Mouse (Mus musculus) spleen, embryonic (tissue): ENCODE measurements around the gene Usp37.
"Not testable (repeated sequence)": the region's sequence is repeated elsewhere in the genome, so short reads cannot be mapped to it uniquely, and the experiment has no call there.

Experiments used
- CTCF ChIA-PET: fragments of 350-600 bp; sonication (Branson Sonifier 250); formaldehyde crosslinking; loops from one replicate; lab custom pipeline; 2022; lab: Charles Lee

The Usp37 gene

DNA sequence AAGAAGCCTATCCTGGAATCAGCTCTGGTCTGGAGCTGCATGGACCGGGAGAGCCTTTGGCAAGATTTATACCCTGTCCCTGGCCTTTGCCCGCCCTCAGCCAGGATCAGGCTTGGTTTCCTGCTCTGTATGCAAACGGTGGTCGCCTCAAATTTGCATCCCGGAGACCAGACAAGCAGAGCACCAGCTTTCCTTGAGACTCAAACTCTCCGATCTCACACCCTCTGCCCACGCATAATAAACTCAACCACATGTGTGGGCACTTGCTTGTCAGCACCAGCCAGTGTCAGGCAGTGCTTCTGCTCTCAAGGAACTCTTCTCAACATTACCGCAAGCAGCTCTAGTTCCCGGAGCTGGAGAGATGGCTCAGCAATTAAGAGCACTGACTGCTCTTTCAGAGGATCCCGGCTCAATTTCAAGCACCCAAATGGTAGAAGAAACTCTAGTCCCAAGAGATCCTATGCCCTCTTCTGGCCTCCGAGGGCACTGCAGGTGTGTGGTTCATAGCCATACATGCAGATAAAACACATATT lies 146.1 kb downstream of the Usp37 start:
- CTCF ChIA-PET, result interaction anchor here (1.2 kb wide), 1 partner anchor 10 kb away, joined by 9 read pairs; no protein-coding TSS in a partner anchor

DNA sequence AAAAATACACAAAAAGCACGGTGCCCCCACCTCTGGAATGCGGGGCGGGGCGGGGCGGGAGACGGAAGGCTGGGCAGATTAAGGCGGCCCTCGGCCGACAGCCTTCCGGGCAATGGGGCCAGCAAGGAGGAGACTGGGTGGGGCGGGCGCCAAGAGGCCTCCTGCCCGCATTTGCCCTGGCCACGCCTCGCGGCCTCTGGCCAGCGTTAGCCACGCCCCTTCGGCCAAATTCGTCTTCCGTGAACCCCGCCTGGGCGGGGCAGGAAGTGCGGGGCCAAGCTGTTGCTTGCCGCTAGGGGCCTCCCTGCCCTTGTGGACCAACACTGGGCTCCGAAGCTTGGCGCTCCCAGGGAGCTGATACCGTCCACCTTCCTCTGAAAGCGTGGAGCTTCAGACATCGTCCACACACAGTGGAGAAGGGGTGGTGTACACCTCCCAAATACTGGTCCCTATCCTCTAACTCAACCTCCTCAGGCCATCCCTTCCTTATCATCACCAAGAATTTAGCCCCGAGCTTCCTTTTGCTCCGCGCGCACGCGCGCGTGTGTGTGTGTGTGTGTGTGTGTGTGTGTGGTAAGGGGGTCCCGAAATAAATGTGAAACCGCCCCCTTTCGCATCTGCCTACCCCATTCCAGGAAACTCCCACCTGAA lies 146.7 kb downstream of the Usp37 start:
- CTCF ChIA-PET, result interaction anchor here (1.2 kb wide), 1 partner anchor 10 kb away, joined by 9 read pairs; no protein-coding TSS in a partner anchor

DNA sequence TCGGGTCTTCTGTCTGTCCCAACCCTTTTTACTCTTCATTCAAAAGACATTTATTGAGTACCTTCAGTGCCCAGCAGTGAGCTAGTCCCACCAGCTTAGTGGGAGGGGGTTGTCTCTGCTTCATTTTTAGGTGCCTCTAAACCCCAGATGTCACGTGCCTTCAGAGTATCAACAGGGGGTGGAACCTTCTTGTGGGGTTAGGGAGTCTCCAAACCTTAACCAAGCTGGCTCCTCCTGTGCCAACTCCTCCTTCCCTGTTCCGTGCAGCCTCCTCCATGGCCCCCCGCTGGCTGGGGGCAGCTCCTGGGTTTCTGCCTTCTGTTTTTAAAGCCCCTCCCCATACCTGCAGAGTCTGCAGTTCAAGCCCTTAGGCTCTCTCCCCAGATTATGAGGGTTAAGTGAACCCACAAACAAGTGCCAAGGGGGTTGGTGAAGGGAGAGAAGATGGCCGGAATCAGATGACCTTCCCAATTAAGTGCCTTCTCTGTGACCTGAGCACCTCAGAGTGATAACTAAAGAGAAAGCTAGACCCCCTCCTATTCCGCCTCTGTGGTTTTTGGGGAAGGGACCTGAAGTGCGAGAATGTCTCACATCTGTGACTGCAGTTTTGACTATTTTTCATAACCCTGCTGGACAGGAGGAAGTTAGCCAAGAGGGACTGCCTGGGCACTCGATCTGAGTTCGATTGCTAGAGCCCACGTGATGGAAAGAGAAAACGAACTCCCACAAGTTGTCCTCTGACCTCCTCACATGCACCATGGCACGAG lies 147.4 kb downstream of the Usp37 start:
- CTCF ChIA-PET, result not testable (repeated sequence)

DNA sequence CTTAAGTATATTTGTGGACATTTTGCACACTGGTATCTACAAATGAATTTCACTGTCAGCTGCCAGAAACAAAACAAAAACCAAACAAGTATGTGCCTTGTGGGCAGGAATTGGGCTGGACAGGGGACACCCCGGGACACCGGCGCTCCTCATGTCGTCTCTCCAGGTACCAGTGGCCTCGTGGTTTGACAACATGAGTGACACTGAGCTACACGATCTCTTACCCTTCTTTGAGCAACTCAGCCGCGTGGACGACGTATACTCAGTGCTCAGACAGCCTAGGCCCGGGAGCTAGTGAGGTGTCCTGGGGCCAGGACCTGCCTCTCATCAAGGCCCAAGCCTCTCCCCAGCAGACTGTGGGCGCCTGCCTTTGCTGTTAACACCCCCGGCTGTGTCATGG lies 148.8 kb downstream of the Usp37 start:
- CTCF ChIA-PET, result no interaction called here

- CTCF ChIA-PET, result no interaction called here
These were observed 149.2 kb downstream of the Usp37 start for GRCm38 (mm10) chr1:74394858-74395257.

- CTCF ChIA-PET, result no interaction called here
These were observed 149.8 kb downstream of the Usp37 start for GRCm38 (mm10) chr1:74394311-74394710.

GRCm38 (mm10) chr1:74393697-74394096 lies 150.4 kb downstream of the Usp37 start:
- CTCF ChIA-PET, result interaction anchor here (0.5 to 0.7 kb wide), 3 partner anchors 65 to 766 kb away, joined by 3 to 18 read pairs (median 12); no protein-coding TSS in a partner anchor

DNA sequence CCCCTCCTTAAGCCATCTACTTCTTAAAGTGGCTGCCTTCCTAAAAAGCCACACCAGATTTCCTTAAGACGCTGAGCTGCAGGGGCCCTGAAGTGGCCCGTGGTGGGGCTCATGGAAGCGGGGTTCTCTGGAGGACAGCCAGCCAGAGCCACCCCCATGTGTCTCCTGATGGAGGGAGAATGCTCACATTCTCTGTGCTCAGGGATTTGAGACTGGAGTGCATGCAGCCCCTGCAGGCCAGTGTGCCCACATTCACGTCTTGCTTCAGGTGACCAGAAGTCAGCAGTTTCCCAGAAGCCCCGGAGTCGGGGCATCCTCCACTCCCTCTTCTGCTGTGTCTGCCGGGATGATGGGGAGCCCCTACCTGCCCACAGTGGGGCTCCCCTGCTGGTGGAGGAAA lies 151.1 kb downstream of the Usp37 start:
- CTCF ChIA-PET, result interaction anchor here (0.5 kb wide), 1 partner anchor 401 kb away, joined by 3 read pairs; no protein-coding TSS in a partner anchor

DNA sequence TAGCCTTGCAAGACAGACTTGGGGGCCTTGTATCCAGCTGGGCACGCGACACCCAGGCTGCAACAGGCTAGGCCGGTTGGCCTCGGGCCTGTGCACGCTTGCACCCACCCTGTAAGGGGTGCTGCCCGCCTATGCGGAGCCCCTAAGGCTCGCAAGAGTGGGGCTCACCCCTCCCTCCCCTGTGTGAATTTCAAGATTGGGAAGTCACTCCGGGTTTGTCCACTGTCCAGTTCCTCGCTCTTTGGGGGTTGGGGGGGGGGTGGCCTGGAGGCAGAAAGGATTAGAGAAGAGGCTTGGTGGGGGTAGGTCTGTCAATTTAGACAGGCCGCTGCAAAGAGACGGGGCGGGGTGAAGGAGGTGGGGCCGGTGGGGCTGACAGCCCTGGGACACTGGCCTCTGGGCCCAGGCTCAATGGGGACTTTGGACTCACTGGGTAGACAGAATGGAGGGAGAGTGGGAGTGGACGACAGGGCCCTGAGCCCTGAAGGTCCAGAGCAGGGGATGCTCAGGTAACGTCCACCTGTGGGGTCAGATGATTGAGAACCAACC lies 151.6 kb downstream of the Usp37 start:
- CTCF ChIA-PET, result no interaction called here

DNA sequence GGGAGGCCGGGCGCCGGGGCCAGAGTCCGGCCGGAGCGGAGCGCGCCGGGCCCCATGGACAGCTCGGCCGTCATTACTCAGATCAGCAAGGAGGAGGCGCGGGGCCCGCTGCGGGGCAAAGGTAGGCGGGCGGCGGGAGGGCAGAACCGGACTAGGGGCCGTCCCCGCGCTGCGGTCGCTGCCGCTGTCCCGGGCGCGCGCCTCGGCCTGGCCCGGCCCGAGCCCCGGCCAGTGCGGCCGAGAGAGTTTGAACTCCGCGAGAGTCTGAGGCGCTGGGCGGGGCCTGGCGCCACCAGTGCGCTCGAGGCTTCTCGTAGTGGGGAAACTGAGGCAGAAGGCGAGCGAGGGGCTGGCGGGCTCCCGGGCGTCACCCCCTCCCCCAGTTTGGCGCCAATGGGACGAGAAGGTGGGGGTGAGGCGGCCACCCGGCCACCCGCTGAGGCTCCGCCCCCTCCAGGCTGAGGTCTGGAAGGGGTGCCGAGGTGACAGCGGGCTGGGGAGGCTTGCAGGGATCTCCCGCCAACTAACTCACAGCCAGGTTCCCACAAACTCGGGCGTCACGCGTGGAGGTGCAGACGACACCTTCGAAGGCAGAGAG lies 152.1 kb downstream of the Usp37 start:
- CTCF ChIA-PET, result interaction anchor here (0.6 kb wide), 2 partner anchors 155 to 305 kb away, joined by 3 read pairs; no protein-coding TSS in a partner anchor

DNA sequence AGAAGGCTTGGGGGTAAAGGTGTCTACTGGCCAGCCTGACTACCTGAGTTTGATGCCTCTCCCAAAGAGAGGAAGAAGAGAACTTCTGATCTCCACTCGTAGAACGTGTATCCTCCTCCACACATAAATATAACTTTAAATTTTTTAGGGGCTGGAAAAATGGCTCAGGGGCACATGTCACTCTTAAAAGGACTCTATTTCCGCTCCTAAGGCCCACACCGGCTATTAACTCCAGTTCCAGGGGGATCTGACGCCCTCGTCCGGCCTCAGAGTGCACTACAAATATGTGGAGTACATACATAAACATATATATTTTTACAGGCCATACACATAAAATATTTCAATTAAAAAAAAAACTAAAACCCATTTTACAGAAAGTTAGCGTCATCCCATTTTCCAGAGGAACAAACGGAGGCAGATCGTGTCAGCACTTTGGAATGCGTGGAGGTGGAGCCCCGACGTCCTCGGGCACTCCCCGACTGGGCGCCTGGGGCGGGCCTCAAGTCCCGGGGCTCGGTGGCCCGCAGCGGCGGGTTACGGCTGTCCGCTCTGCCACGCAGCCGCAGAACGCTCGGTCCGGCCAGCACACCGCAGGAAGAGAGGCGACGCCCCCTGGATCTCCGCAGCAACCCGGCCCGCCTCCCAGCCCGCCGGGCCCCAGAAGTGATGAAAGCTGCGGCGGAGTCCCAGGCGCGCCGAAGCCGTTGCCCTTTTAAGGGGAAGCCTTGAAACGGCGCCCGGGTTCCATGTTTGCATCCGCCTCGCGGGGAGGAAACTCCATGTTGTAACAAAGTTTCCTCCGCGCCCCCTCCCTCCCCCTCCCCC lies 152.9 kb downstream of the Usp37 start, which contains the start of gene Ctdsp1:
Ctdsp1 (plus strand) TSS at position 586 of the 825 bp plus-strand sequence.
- CTCF ChIA-PET, result interaction anchor here (0.6 kb wide), 2 partner anchors 155 to 304 kb away, joined by 3 read pairs; no protein-coding TSS in a partner anchor

GRCm38 (mm10) chr1:74390287-74390906 lies 153.7 kb downstream of the Usp37 start:
- CTCF ChIA-PET, result no interaction called here

- CTCF ChIA-PET, result no interaction called here
These were observed 154.2 kb downstream of the Usp37 start for GRCm38 (mm10) chr1:74389831-74390286.

- CTCF ChIA-PET, result interaction anchor here (0.6 to 1.5 kb wide), 2 partner anchors 9 to 56 kb away, joined by 3 to 9 read pairs; no protein-coding TSS in a partner anchor
These were observed 155.6 kb downstream of the Usp37 start for GRCm38 (mm10) chr1:74388398-74388920.

DNA sequence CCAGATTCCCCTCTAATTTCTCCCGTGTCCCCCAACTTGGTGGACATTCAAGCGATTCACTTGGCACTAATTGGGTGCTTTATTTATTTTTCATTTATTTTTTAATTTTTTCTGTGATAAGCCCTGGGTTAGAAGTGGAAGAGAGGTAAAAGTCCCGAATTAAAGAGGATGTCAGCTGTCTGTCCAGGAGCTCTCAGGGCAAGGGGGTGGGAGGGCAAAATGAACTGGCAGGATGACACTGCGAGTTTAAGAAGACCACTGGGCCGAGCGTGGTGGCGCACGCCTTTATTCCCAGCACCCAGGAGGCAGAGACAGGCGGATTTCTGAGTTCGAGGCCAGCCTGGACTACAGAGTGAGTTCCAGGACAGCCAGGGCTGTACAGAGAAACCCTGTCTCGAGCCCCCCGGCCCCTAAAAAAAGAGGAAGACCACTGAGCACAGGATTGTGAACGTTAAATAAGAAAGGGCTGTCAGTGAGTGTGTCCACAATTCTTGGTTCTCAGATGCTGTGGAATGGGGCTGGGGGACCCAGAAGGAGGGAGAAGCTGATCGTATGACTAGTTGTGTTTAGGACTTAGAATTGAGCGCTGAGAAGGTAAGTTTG lies 156.6 kb downstream of the Usp37 start:
- CTCF ChIA-PET, result interaction anchor here (0.5 to 1.5 kb wide), 3 partner anchors 10 to 69 kb away, joined by 3 to 9 read pairs (median 6); no protein-coding TSS in a partner anchor

GRCm38 (mm10) chr1:74386714-74387385 lies 157.2 kb downstream of the Usp37 start:
- CTCF ChIA-PET, result interaction anchor here (0.5 to 1.5 kb wide), 2 partner anchors 11 to 68 kb away, joined by 6 to 9 read pairs; no protein-coding TSS in a partner anchor

DNA sequence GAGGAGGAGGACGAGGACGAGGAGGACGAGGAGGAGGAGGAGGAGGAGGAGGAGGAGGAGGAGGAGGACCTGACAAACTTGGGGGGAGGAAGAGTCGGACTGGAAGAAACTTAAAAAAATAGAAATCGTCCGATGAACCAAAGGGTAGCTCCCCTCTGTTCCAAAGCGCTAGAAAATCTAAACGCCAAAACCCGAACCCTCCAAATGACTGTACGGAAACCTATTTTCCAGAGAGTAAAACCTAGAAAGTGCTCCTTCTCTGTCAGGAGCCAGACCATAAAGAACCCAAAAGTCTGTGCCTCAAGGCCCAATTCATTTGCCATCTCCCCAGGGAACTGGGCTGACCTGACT lies 157.7 kb downstream of the Usp37 start:
- CTCF ChIA-PET, result no interaction called here

GRCm38 (mm10) chr1:74385531-74385930 lies 158.6 kb downstream of the Usp37 start:
- CTCF ChIA-PET, result no interaction called here
